In genomic region chr4:155066834-155067522, GRCm38 (mm10) we compare ENCODE assay signal across 8 mouse cellular contexts. TPM values are rescaled to one million over a fixed set of nuclear protein-coding genes. Genes with fewer than 3 reads are reported as not detected.
DNase-seq lines count a peak whose midpoint lies in the region; ATAC-seq lines count a peak whose summit lies in the region.

Pex10 (plus strand) TSS chr4:155067016.

- peak; percentile 98 to 99 for DNase-seq in adrenal gland, adult (ENCODE audit: inconsistent age in 2 of 2, low spot score in 1 of 2)
- peak; percentile 99 for DNase-seq in embryo, embryonic 10.5 days (ENCODE audit: low spot score)
- peak; percentile 97 for DNase-seq in gastrocnemius, postnatal 14 days
- peak; percentile 94 to 98 for DNase-seq in left cerebral cortex, postnatal 10 days (ENCODE audit: extremely low spot score in 1 of 2, low spot score in 2 of 2)
- peak; percentile 96 for DNase-seq in right cerebral cortex, postnatal 25 days
- peak; percentile 95 to 97 for DNase-seq in urinary bladder, postnatal 4 days (ENCODE audit: low spot score in 2 of 2)

- intact Hi-C loops in gastrocnemius, postnatal 14 days (cut with DNase I; ENCODE audit: low total_unique reads), result no loop called here
- intact Hi-C loops in left cerebral cortex, postnatal 10 days (cut with DNase I), result loop anchor here (5.0 kb wide), 1 partner anchor 190 kb away; no protein-coding TSS in a partner anchor

- peak; percentile 90 for ATAC-seq in inflammation-experienced regulatory T-cells, adult 6 months
- ATAC-seq in megakaryocyte-erythroid progenitor cell, adult 5-6 weeks (replicated peaks; ENCODE audit: low FRiP score, low TSS enrichment, poor library complexity, severe bottlenecking), result peak; percentile 81

RNA-seq across cellular contexts. Expression of gene Pex10, which starts in this region (rescaled TPM):
- 10 to 100 TPM; 10.7 to 11.3 TPM for total RNA-seq in gastrocnemius, postnatal 14 days (2021)
- 1 to 10 TPM; 5.8 to 8.7 (median 7.2) TPM for polyA plus RNA-seq in inflammation-experienced regulatory T-cells, adult 6 months (2017; shearing (Covaris generic))
- total RNA-seq in left cerebral cortex, postnatal 10 days (2021), result 10 to 100 TPM; 18.0 to 19.3 TPM
- 8.1 and 9.0 TPM in 2 replicates for total RNA-seq in megakaryocyte-erythroid progenitor cell, adult 5-6 weeks (2014; fragmentation: Nextera tagmentation)
- 5.8 and 6.4 TPM in 2 replicates for total RNA-seq in megakaryocyte-erythroid progenitor cell, adult 5-6 weeks (2017)

Comparison
In these comparisons a context has a peak if more than half of its experiments do, and no peak if none do; other contexts are left out.
1. Peak in every context shown above with its lines: DNase-seq and ATAC-seq.